Mouse (Mus musculus) MEL (cell line): ENCODE results near the gene Hist4h4.
"Not testable (repeated sequence)": the region's sequence is repeated elsewhere in the genome, so short reads cannot be mapped to it uniquely, and the experiment has no call there.

ENCODE experiments used
- BHLHE40 ChIP-seq: IDR thresholded peaks from 2 replicates; pipeline ENCODE4 v1.6.1; 2012; ENCODE audit warnings: low read depth, mild to moderate bottlenecking, inconsistent platforms, low read length, improper control_type of control experiment, borderline replicate concordance
- CHD2 ChIP-seq: IDR thresholded peaks from 2 replicates; pipeline ENCODE4 v1.6.1; 2011; ENCODE audit warnings: low read length, improper control_type of control experiment
- E2F4 ChIP-seq: IDR thresholded peaks from 2 replicates; pipeline ENCODE4 v1.6.1; 2011; ENCODE audit warnings: low read depth, low read length, improper control_type of control experiment, borderline replicate concordance
- EP300 ChIP-seq, 2 experiments: IDR thresholded peaks; 2 replicates each; pipeline ENCODE4 v1.6.1; 2011; ENCODE audit warnings: improper control_type of control experiment in 2 of 2, low read length in 2 of 2, low read depth in 1 of 2, mild to moderate bottlenecking in 1 of 2
- GATA1 ChIP-seq: IDR thresholded peaks from 2 replicates; pipeline ENCODE4 v1.6.1; 2011; ENCODE audit warnings: low read depth, low read length, improper control_type of control experiment
- HCFC1 ChIP-seq: IDR thresholded peaks from 2 replicates; pipeline ENCODE4 v1.6.1; 2012; ENCODE audit warnings: low read depth, mild to moderate bottlenecking, inconsistent platforms, low read length, improper control_type of control experiment, moderate library complexity
- JUND ChIP-seq: IDR thresholded peaks from 2 replicates; pipeline ENCODE4 v1.6.1; 2011; ENCODE audit warnings: low read depth, mild to moderate bottlenecking, improper control_type of control experiment, low read length
- MAFK ChIP-seq: IDR thresholded peaks from 2 replicates; pipeline ENCODE4 v1.6.1; 2011; ENCODE audit warnings: low read depth, mild to moderate bottlenecking, low read length, improper control_type of control experiment, borderline replicate concordance
- POLR2A ChIP-seq, 2 experiments: IDR thresholded peaks; 2 replicates each; pipeline ENCODE4 v1.6.1; 2011 to 2012; ENCODE audit warnings: low read length in 2 of 2, mild to moderate bottlenecking in 2 of 2, control low read depth in 1 of 2, improper control_type of control experiment in 1 of 2, low read depth in 1 of 2, moderate library complexity in 1 of 2; ENCODE audit not compliant: control insufficient read depth in 1 of 2, insufficient read depth in 1 of 2, poor library complexity in 1 of 2
- RAD21 ChIP-seq: IDR thresholded peaks from 2 replicates; pipeline ENCODE4 v1.6.1; 2011; ENCODE audit warnings: mild to moderate bottlenecking, low read depth, low read length, improper control_type of control experiment
- SMC3 ChIP-seq: IDR thresholded peaks from 2 replicates; pipeline ENCODE4 v1.6.1; 2011; ENCODE audit warnings: low read depth, low read length, improper control_type of control experiment
- ZC3H11A ChIP-seq: IDR thresholded peaks from 2 replicates; pipeline ENCODE4 v1.6.1; 2012; ENCODE audit warnings: low read depth, mild to moderate bottlenecking, inconsistent platforms, low read length, improper control_type of control experiment

GRCm38 (mm10) chr6:136797874-136798693, 6.1 kb downstream of the Hist4h4 start:
- TF ChIP-seq MAFK; BHLHE40; E2F4; HCFC1; ZC3H11A; GATA1; SMC3; RAD21; JUND; CHD2; EP300 (IDR thresholded peaks at IDR 0.05; ENCODE audit: low read depth in 1 of 2, low read length in 2 of 2); POLR2A (IDR thresholded peaks at IDR 0.05; ENCODE audit: control insufficient read depth in 1 of 2, insufficient read depth in 1 of 2, low read depth in 1 of 2, low read length in 2 of 2, poor library complexity in 1 of 2): not testable (repeated sequence)
